Mouse (Mus musculus) C2C12 (cell line): ENCODE measurements around the gene Plekha3. TPM values are rescaled to one million over a fixed set of nuclear protein-coding genes. Genes with fewer than 3 reads are reported as not detected.

Source experiments
- H3K27me3 ChIP-seq: one replicate; pipeline ENCODE4 v1.6.1; 2011; ENCODE audit not compliant: control insufficient read depth, insufficient read depth, insufficient read length
- H3K36me3 ChIP-seq: one replicate; pipeline ENCODE4 v1.6.1; 2011; ENCODE audit not compliant: control insufficient read depth, insufficient read depth
- H3K4me3 ChIP-seq: one replicate; pipeline ENCODE4 v1.5.1; 2011; ENCODE audit warnings: mild to moderate bottlenecking, control low read depth; ENCODE audit not compliant: poor library complexity, insufficient read depth, severe bottlenecking
- H3K79me2 ChIP-seq: one replicate; pipeline ENCODE4 v1.6.1; 2011; ENCODE audit not compliant: control insufficient read depth, insufficient read depth
- H3K79me3 ChIP-seq: one replicate; pipeline ENCODE4 v1.6.1; 2011; ENCODE audit warnings: low read depth, control low read depth
- H3ac ChIP-seq: one replicate; pipeline ENCODE3; 2011; ENCODE audit warnings: low read depth; ENCODE audit not compliant: control insufficient read depth, insufficient read length
- CEBPB ChIP-seq: IDR thresholded peaks from one replicate; pipeline ENCODE4 v1.6.1; 2011; ENCODE audit warnings: low read depth, mild to moderate bottlenecking, control low read depth, moderate library complexity
- CTCF ChIP-seq: IDR thresholded peaks from one replicate; pipeline ENCODE4 v1.5.1; 2011; ENCODE audit not compliant: control insufficient read depth, insufficient read depth, insufficient read length
- FOSL1 ChIP-seq: IDR thresholded peaks from one replicate; pipeline ENCODE4 v1.8.0; 2011; ENCODE audit warnings: mild to moderate bottlenecking, low read length; ENCODE audit not compliant: poor library complexity, insufficient read depth, severe bottlenecking
- MAX ChIP-seq: IDR thresholded peaks from one replicate; pipeline ENCODE4 v1.6.1; 2011; ENCODE audit warnings: mild to moderate bottlenecking, control low read depth
- MYOD1 ChIP-seq: IDR thresholded peaks from one replicate; pipeline ENCODE4 v1.6.1; 2011; ENCODE audit warnings: low read depth; ENCODE audit not compliant: control insufficient read depth, insufficient read length
- MYOG ChIP-seq: IDR thresholded peaks from one replicate; pipeline ENCODE4 v1.6.1; 2011; ENCODE audit not compliant: control insufficient read depth, insufficient read length; ENCODE audit errors: extremely low read depth
- USF1 ChIP-seq: IDR thresholded peaks from one replicate; pipeline ENCODE4 v1.6.1; 2011; ENCODE audit warnings: low read depth, mild to moderate bottlenecking, control low read depth, moderate library complexity
- polyA plus RNA-seq: library from polyadenylated mRNA; unstranded; fragments of >200 nt; fragmentation: generic; extraction: Trizol; gene quantifications from one replicate; pipeline ENCODE4 v1.2.1, GENCODE M21; 2012; ENCODE audit warnings: missing spikeins

The Plekha3 gene
- polyA plus RNA-seq, 1 experiment: 22.0 TPM

DNA sequence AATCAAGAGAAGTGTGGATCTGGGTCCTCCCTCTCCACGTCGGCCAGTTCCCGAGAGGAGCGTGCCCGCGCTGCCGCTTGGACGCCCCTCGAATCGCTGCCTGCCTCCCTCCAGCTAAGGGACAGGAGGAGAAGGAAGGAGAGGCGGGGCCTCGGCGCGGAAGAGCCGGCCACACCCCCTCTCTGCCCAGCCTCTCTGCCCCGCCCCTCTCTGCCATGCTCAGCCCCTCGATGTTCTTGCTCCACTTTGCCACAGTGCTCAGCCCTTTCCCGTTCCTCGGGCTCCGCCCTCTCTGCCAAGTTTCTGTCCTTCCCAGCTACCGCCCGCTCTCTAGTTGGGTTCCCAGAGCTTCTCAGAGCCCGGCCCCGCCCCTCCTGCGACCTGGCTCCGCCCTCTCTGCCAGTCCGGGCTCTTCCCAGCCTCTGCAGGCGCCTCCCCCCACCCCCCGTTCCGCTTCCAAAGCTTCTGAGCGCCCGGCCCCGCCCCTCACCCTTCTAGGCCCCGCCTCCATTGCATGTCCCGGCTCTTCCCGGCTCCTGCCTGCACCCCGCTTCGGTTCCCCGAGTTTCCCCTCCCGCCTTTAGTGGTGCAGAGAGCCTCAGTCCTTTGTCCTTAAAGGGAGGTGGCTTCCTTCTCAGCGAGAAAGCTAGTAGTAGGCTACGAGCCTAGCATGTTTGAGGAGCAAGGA, 27.1 kb upstream of the Plekha3 start, which contains the start of the genes Prkra and Pjvk:
Prkra (minus strand) TSS at position 133 of the 688 bp plus-strand sequence.
Pjvk (plus strand) TSS at position 594 of the 688 bp plus-strand sequence.
- Histone ChIP-seq H3K27me3 (no peaks in the 10 kb centered on the region), H3K36me3 (peaks cover 3% of the 10 kb centered on the region), H3K79me2 (peaks cover 8% of the 10 kb centered on the region), H3K4me3 (peak within 1 kb of the TSS; percentile 52), H3ac (peak within 1 kb of the TSS; percentile 83), H3K79me3 (no peaks in the 10 kb centered on the region)
- no peak for TF ChIP-seq FOSL1
- no peak for TF ChIP-seq MAX
- no peak for TF ChIP-seq MYOD1
- TF ChIP-seq CEBPB: no peak
- TF ChIP-seq USF1: no peak
- TF ChIP-seq MYOG: no peak
- no peak for TF ChIP-seq CTCF

GRCm38 (mm10) chr2:76648666-76649141, 26.4 kb upstream of the Plekha3 start:
- no peak overlapping the region for H3K4me3 ChIP-seq
- no peaks in the 10 kb centered on the region for H3K79me3 ChIP-seq
- H3ac ChIP-seq: peak overlapping the region; percentile 48
- peaks cover 8% of the 10 kb centered on the region for H3K79me2 ChIP-seq
- TF ChIP-seq CEBPB: no peak
- no peak for TF ChIP-seq CTCF
- no peak for TF ChIP-seq MAX
- no peak for TF ChIP-seq FOSL1
- TF ChIP-seq USF1: no peak
- TF ChIP-seq MYOG: no peak
- no peak for TF ChIP-seq MYOD1
- H3K27me3 ChIP-seq: no peaks in the 10 kb centered on the region
- no peaks in the 10 kb centered on the region for H3K36me3 ChIP-seq

GRCm38 (mm10) chr2:76653070-76653469, 22.0 kb upstream of the Plekha3 start:
- Histone ChIP-seq H3K27me3 (no peaks in the 10 kb centered on the region), H3K4me3 (no peak overlapping the region), H3ac (no peak overlapping the region), H3K79me3 (no peaks in the 10 kb centered on the region), H3K79me2 (no peaks in the 10 kb centered on the region), H3K36me3 (no peaks in the 10 kb centered on the region)
- TF ChIP-seq MYOD1 (no peak), USF1 (no peak), FOSL1 (no peak), MYOG (no peak), MAX (no peak), CEBPB (no peak), CTCF (no peak)

GRCm38 (mm10) chr2:76654646-76655045, 20.4 kb upstream of the Plekha3 start:
- Histone ChIP-seq H3K79me2 (no peaks in the 10 kb centered on the region), H3K36me3 (no peaks in the 10 kb centered on the region), H3K27me3 (no peaks in the 10 kb centered on the region), H3ac (no peak overlapping the region), H3K4me3 (no peak overlapping the region), H3K79me3 (no peaks in the 10 kb centered on the region)
- no peak for TF ChIP-seq FOSL1
- no peak for TF ChIP-seq MYOD1
- no peak for TF ChIP-seq CTCF
- no peak for TF ChIP-seq MAX
- no peak for TF ChIP-seq MYOG
- no peak for TF ChIP-seq USF1
- TF ChIP-seq CEBPB: no peak

GRCm38 (mm10) chr2:76655444-76655843, 19.6 kb upstream of the Plekha3 start:
- Histone ChIP-seq H3K4me3 (no peak overlapping the region), H3K27me3 (no peaks in the 10 kb centered on the region), H3ac (no peak overlapping the region), H3K79me2 (no peaks in the 10 kb centered on the region), H3K36me3 (no peaks in the 10 kb centered on the region), H3K79me3 (no peaks in the 10 kb centered on the region)
- TF ChIP-seq CTCF: no peak
- TF ChIP-seq CEBPB: no peak
- no peak for TF ChIP-seq MAX

DNA sequence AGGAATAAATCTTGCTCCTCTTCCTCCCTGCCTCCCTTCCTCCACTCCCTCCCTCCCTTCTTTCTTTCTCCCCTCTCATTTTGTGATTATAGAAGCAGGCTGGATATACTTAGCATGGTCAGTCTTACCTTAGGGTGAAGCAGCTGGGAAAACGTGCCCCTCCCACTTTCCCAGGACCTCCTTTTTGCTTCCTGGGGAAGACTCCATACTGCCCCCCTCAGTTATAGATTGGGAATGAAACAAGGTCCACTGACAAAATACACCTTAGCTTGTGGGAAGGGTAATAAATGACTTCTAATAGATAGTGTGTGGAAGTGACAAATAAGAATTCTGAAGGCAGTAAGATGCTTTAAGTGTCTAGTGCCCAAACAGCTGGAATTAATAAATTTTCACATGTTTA, 19.1 kb upstream of the Plekha3 start:
- Histone ChIP-seq H3K27me3 (no peaks in the 10 kb centered on the region), H3K79me3 (no peaks in the 10 kb centered on the region)

More for the DNA sequence above, 19.1 kb upstream of the Plekha3 start:
- H3ac ChIP-seq: no peak overlapping the region
- H3K79me2 ChIP-seq: no peaks in the 10 kb centered on the region
- TF ChIP-seq MAX (no peak), CTCF (no peak), USF1 (no peak), CEBPB (no peak), MYOG (no peak), FOSL1 (no peak), MYOD1 (no peak)
- no peak overlapping the region for H3K4me3 ChIP-seq
- H3K36me3 ChIP-seq: no peaks in the 10 kb centered on the region
